Mouse (Mus musculus): ENCODE data around the gene Car8.
"Not testable (repeated sequence)": the region's sequence is repeated elsewhere in the genome, so short reads cannot be mapped to it uniquely, and the experiment has no call there.

- TF ChIP-seq POLR2A (IDR thresholded peaks at IDR 0.05; ENCODE audit: borderline replicate concordance, extremely low read depth, low read depth, low read length); CTCF (IDR thresholded peaks at IDR 0.05; ENCODE audit: insufficient read depth, low read length): not testable (repeated sequence)
Measured at GRCm38 (mm10) chr4:8153926-8154325, 84.9 kb downstream of the Car8 start.

Measured in lung, adult 2 months (tissue).